Mouse (Mus musculus) intestine, embryonic 16.5 days (tissue): ENCODE measurements around the gene Ttyh2. TPM values are rescaled to one million over a fixed set of nuclear protein-coding genes. Genes with fewer than 3 reads are reported as not detected.

Experiments used
- ATAC-seq: fragments of 200-750 bp; cut with Nextera tagmentation; 2 replicates; pipeline ENCODE4 v1.8.0; 2017; ENCODE audit warnings: moderate TSS enrichment, moderate library complexity
- H3K27ac ChIP-seq: fragments of 300-500 bp; sonication (generic); 2 replicates; pipeline ENCODE4 v1.5.1; 2014; ENCODE audit warnings: mild to moderate bottlenecking, low read length
- H3K27me3 ChIP-seq: fragments of 300-500 bp; sonication (generic); replicated peaks from 2 replicates; pipeline ENCODE4 v1.6.1; 2014; ENCODE audit warnings: low read length, control low read depth, mixed read lengths; ENCODE audit not compliant: control insufficient read depth, insufficient read depth
- H3K36me3 ChIP-seq: fragments of 300-500 bp; sonication (generic); 2 replicates; pipeline ENCODE4 v1.6.1; 2014; ENCODE audit warnings: low read length, control low read depth; ENCODE audit not compliant: control insufficient read depth, insufficient read depth
- H3K4me1 ChIP-seq: fragments of 300-500 bp; sonication (generic); 2 replicates; pipeline ENCODE4 v1.6.1; 2014; ENCODE audit warnings: low read length, control low read depth, mixed read lengths; ENCODE audit not compliant: control insufficient read depth, insufficient read depth
- H3K4me2 ChIP-seq: fragments of 300-500 bp; sonication (generic); 2 replicates; pipeline ENCODE4 v1.6.1; 2014; ENCODE audit warnings: low read depth, low read length, control low read depth
- H3K4me3 ChIP-seq: fragments of 300-500 bp; sonication (generic); 2 replicates; pipeline ENCODE4 v1.5.1; 2014; ENCODE audit warnings: mild to moderate bottlenecking, low read length
- H3K9ac ChIP-seq: fragments of 300-500 bp; sonication (generic); 2 replicates; pipeline ENCODE4 v1.6.1; 2014; ENCODE audit warnings: low read depth, low read length
- H3K9me3 ChIP-seq: fragments of 300-500 bp; sonication (generic); 2 replicates; pipeline ENCODE4 v1.6.1; 2016; ENCODE audit warnings: low read length, control low read depth; ENCODE audit not compliant: control insufficient read depth
- WGBS: fragments of 180-500 bp; shearing (Covaris S2); extraction: QIAGEN DNeasy Blood & Tissue Kit; methylation state at CpG from one replicate; pipeline ENCODE4 v1.1.7; 2014; 5-methylcytosine and 5-hydroxymethylcytosine counted together
- polyA plus RNA-seq: library from polyadenylated mRNA; unstranded; fragments of >200 nt; fragmentation: Nextera tagmentation; extraction: Ambion mirVana; gene quantifications from 2 replicates; pipeline ENCODE4 v1.2.1, GENCODE M21; 2015

Ttyh2 gene
- polyA plus RNA-seq, 1 experiment from 2014 or later, result 39.1 TPM

- Histone ChIP-seq H3K27me3 (no peaks in the 10 kb centered on the region), H3K4me3 (no peak overlapping the region), H3K9ac (no peak overlapping the region), H3K27ac (no peak overlapping the region), H3K9me3 (no peaks in the 10 kb centered on the region), H3K4me2 (no peak overlapping the region), H3K36me3 (no peaks in the 10 kb centered on the region), H3K4me1 (peaks cover 28% of the 10 kb centered on the region)
- no peak; the same call in 1 of the 2 replicates for ATAC-seq
- WGBS, result 76% methylated on average over 20 of the region's 20 CpGs
Measured at GRCm38 (mm10) chr11:114683722-114684621, 8.7 kb downstream of the Ttyh2 start.

- Histone ChIP-seq H3K4me1 (peaks cover 19% of the 10 kb centered on the region), H3K4me2 (no peak overlapping the region), H3K27ac (no peak overlapping the region), H3K36me3 (0 out of 2 replicates have a peak, but pooled peaks cover under 1% of the 10 kb centered on the region), H3K9ac (peak overlapping the region; percentile 19; the same call in 1 of the 2 replicates), H3K27me3 (no peaks in the 10 kb centered on the region), H3K9me3 (no peaks in the 10 kb centered on the region), H3K4me3 (no peak overlapping the region)
- 66% methylated on average over 14 of the region's 14 CpGs for WGBS
- no peak for ATAC-seq
Measured at GRCm38 (mm10) chr11:114684627-114685373, 9.6 kb downstream of the Ttyh2 start.

DNA sequence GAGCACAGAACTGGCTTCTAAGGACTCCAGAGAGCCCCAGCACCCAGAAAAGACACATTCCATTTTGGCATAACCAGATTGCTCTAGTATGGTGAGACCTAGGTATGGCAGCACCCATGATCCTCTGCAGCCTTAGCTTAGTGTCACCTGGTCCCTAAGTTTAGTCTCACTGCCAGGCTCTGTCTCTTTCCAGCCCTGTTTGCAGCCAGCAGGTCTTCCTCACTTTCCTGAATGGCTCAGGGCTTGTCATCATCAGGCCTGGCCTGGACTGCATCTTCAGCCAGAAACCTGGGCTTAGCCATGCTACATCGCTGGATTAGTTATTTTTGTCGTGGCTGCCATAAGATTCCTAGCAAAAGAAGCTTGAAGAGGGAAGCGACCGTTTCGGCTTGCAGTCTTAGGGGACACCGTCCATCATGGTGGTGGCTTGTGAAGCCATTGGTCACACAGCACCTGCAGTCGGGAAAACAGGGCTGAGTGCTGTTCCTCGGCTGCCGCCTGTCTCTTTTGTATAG lies 10.4 kb downstream of the Ttyh2 start:
- Histone ChIP-seq H3K9me3 (no peaks in the 10 kb centered on the region), H3K4me1 (peaks cover 13% of the 10 kb centered on the region), H3K27me3 (no peaks in the 10 kb centered on the region), H3K4me2 (no peak overlapping the region), H3K9ac (no peak overlapping the region), H3K27ac (no peak overlapping the region), H3K36me3 (0 out of 2 replicates have a peak, but pooled peaks cover 4% of the 10 kb centered on the region), H3K4me3 (no peak overlapping the region)
- WGBS, result 79% methylated on average over 9 of the region's 9 CpGs
- ATAC-seq, result no peak

GRCm38 (mm10) chr11:114686221-114686959 lies 11.2 kb downstream of the Ttyh2 start:
- Histone ChIP-seq H3K9ac (no peak overlapping the region), H3K36me3 (0 out of 2 replicates have a peak, but pooled peaks cover 4% of the 10 kb centered on the region), H3K4me3 (no peak overlapping the region), H3K27ac (no peak overlapping the region), H3K4me2 (no peak overlapping the region), H3K27me3 (no peaks in the 10 kb centered on the region), H3K9me3 (no peaks in the 10 kb centered on the region), H3K4me1 (peaks cover 13% of the 10 kb centered on the region)
- ATAC-seq, result no peak
- WGBS, result 89% methylated on average over 16 of the region's 16 CpGs

- Histone ChIP-seq H3K4me1 (peaks cover 13% of the 10 kb centered on the region), H3K27ac (no peak overlapping the region; the same call in 1 of the 2 replicates), H3K4me2 (no peak overlapping the region), H3K36me3 (0 out of 2 replicates have a peak, but pooled peaks cover 4% of the 10 kb centered on the region), H3K9me3 (no peaks in the 10 kb centered on the region), H3K4me3 (no peak overlapping the region), H3K9ac (no peak overlapping the region), H3K27me3 (no peaks in the 10 kb centered on the region)
- no peak for ATAC-seq
- 37% methylated on average over 10 of the region's 10 CpGs for WGBS
Measured at GRCm38 (mm10) chr11:114687574-114688188, 12.4 kb downstream of the Ttyh2 start.

- Histone ChIP-seq H3K4me3 (no peak overlapping the region), H3K9ac (no peak overlapping the region), H3K36me3 (0 out of 2 replicates have a peak, but pooled peaks cover 4% of the 10 kb centered on the region), H3K4me2 (no peak overlapping the region), H3K27ac (no peak overlapping the region), H3K4me1 (peaks cover 13% of the 10 kb centered on the region), H3K9me3 (no peaks in the 10 kb centered on the region), H3K27me3 (no peaks in the 10 kb centered on the region)
- WGBS, result 100% methylated on average over 2 of the region's 3 CpGs
- no peak for ATAC-seq
Measured at GRCm38 (mm10) chr11:114688729-114689128, 13.5 kb downstream of the Ttyh2 start.

- Histone ChIP-seq H3K4me3 (no peak overlapping the region), H3K4me2 (no peak overlapping the region), H3K9me3 (no peaks in the 10 kb centered on the region), H3K4me1 (peaks cover 6% of the 10 kb centered on the region), H3K36me3 (peaks cover 6% of the 10 kb centered on the region; the same call in 1 of the 2 replicates), H3K9ac (no peak overlapping the region), H3K27me3 (no peaks in the 10 kb centered on the region), H3K27ac (no peak overlapping the region)
- WGBS, result 93% methylated on average over 15 of the region's 15 CpGs
- ATAC-seq, result no peak
Measured at GRCm38 (mm10) chr11:114690192-114690591, 15.0 kb downstream of the Ttyh2 start.

DNA sequence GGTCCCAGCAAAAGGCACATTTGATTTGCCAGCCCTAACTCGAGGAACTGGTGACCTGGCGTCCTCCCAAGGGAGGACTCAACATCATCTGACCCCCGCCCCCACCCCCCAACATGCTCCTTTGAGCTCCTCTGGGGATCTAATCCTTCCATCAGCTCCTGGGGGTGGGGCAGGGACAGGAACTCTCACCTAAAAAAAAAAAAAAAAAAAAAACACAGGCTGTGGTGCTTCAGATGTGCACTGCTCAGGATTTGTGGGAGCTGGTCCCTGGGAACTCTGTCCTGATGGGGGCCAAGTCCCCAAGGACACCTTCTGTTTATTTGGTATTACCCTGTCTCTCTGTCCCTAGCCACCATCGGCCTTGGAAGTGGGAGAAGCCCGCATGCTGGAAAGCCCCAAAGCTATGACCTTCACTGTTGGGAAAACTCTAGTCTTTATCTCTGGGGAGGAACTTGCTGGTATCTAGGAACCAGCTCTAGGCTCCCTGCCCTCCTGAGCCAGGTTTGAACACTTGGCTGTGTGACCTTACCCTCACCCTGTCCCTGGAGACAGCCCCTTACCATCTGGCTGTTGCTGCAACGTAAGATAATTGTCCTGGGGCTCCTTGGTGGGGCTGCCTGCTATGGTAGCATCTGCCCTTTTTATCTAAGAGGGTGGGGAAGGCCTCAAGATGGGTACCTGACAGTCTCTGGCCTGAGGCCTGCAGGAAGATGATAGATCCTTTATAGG lies 16.4 kb downstream of the Ttyh2 start:
- Histone ChIP-seq H3K9ac (no peak overlapping the region), H3K27me3 (no peaks in the 10 kb centered on the region), H3K4me3 (no peak overlapping the region), H3K4me1 (peaks cover 6% of the 10 kb centered on the region), H3K36me3 (peaks cover 10% of the 10 kb centered on the region), H3K27ac (no peak overlapping the region), H3K4me2 (no peak overlapping the region), H3K9me3 (no peaks in the 10 kb centered on the region)
- 58% methylated on average over 6 of the region's 6 CpGs for WGBS
- ATAC-seq, result no peak
